Mouse (Mus musculus) embryo, embryonic 11.5 days (tissue): ENCODE measurements around the gene Slc43a2.
"Not testable (repeated sequence)": the region's sequence is repeated elsewhere in the genome, so short reads cannot be mapped to it uniquely, and the experiment has no call there.

Source experiments
- DNase-seq: peaks from one replicate; pipeline ENCODE4 v3.0.0-alpha.2; 2012; ENCODE audit warnings: low read depth, low spot score

The Slc43a2 gene

DNA sequence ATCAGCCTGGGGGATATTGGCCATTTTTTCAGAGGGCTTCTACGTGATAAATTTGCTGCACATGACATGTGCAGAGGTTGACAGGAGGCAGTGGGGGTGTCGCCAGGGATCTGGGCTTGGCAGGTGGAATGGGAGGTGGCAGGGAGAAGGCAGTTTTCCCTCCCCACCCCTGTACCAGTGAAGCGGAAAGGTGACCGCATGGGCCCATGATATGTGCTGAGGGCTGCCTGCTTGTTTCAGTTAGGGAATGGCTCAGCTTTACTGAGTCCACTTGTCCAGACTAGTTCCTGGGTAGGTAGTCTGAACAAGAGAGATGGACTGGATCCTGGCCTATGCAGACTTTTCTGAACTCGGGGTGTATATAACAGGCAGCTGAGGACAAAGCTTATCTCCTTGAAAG is 19.8 kb downstream of the Slc43a2 start:
- no peak for DNase-seq

DNA sequence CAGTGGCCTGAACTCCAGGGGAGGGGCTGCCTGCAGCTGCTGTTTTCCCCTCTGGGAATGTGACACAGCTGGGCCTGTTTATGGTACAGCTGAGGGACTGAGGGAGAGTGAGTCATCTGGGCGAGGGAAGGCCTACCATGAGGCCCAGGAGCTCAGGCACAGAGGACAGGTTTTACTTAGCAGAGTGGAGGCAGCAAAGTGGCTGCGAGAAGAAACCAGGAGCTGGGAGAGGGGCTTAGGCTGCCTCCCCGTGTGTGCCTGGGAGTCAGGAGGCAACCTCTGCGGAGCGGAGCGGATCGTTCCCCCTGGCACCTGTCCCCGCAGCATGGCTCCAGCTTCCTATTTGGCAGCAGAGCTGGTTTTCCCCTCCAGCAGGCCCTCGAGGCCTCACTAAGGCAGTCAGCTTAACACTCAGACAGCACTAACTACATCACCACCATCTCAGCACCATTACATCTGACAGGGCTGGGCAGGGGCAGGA is 20.5 kb downstream of the Slc43a2 start:
- no peak for DNase-seq

DNA sequence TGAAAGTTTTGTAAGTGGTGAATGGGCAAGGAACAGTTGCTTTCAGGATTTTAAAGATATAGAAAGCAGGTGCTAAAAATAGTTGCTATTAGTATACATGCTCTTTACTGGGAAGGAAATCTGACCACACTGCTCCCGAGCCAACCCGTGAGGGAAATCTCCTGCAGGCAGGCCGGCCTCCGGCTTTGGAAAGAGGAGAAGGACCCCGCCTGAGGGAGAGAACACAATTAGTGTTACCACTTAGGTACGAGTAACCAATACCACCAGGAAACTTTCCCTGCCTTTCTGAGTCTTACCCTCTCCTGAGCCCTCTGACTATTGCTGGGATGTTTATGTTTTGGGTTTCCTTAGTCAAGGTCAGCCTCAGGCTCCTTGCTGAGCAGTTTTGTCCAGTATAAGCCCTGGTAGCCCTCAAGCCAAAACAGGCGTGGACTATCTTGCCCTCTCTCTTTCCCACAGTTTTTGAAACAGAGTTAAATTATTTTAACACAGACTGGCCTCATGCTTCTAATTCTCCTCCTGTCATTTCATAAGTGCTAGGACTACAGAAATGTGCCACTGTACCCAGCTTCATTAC is 21.5 kb downstream of the Slc43a2 start:
- no peak for DNase-seq

DNA sequence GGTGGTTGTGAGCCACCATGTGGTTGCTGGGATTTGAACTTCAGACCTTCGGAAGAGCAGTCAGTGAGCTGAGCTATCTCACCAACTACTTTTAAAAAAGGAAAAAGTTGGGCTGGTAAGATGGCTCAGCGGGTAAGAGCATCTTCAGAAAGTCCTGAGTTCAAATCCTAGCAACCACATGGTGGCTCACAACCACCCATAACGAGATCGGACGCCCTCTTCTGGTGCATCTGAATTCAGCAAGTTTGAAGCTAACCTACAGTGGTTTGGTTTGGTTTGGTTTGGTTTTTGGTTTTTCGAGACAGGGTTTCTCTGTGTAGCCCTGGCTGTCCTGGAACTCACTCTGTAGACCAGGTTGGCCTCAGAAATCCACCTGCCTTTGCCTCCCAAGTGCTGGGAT is 24.5 kb downstream of the Slc43a2 start:
- not testable (repeated sequence) for DNase-seq

DNA sequence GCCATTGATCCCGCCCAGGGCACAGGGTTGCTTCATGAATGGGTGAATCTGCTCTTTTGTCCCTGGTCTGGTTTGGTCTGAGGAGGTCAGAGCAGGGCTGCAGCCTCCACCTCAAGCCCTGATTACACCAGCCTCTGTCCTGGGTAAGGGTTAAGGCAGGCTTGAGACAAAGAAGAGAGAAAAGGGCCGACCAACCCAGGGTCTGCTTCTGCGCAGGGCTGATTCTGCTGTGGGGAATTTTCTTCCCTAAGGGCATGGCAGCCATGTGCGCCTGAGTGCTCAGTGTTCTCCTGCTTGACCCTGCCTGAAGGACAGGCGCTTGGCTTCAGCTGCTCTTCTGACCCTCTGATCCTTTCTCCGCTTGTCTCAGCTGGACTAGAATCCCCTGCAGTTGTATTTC is 25.6 kb downstream of the Slc43a2 start:
- DNase-seq = no peak

DNA sequence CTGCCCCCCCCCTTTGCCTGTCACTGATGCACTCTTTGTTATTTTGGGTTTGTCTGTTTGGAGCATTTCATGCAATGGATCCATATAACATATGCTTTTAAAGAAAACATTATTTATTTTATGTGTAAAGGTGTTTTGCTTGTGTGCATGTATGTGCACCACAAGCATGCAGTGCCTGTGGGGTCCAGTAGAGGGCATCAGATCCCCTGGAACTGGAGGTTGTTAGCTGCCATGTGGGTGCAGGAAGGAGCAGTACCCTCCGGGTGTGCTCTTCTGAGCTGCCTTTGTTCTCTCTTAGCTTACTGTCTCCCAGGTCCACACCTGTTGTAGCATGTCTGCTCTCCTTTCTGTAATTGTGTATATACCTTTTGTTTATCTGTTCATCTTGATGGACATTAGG is 26.6 kb downstream of the Slc43a2 start:
- DNase-seq = no peak

DNA sequence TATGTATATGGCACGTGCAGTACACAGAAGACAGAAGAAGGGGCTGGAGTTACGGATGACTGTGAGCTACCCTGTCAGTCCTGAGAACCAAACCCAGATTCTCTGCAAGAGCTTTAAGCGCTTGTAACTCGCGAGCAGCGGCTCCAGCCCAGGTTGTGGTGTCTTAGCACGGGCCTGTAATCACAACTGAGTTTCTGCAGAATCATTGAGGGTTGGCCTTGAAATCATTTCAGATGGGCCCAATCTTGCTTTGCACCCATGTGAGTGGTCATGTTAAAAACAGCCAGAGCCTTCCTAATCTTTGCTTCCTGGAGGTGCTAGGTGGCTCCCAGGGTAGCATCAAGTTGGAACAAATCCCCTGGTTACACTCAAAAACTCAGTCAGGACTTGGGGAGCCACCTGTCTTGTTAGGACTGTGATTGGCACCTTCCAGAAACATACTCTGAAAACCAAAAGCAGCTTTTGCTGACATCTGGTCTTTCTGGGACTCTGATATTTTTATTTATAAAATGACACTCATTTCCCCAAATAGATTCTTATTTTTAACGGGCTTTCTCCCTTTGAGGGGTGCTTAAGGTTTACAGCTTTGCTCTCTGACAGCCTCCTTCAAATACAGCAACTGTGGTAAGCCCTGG is 28.5 kb downstream of the Slc43a2 start:
- DNase-seq = no peak

DNA sequence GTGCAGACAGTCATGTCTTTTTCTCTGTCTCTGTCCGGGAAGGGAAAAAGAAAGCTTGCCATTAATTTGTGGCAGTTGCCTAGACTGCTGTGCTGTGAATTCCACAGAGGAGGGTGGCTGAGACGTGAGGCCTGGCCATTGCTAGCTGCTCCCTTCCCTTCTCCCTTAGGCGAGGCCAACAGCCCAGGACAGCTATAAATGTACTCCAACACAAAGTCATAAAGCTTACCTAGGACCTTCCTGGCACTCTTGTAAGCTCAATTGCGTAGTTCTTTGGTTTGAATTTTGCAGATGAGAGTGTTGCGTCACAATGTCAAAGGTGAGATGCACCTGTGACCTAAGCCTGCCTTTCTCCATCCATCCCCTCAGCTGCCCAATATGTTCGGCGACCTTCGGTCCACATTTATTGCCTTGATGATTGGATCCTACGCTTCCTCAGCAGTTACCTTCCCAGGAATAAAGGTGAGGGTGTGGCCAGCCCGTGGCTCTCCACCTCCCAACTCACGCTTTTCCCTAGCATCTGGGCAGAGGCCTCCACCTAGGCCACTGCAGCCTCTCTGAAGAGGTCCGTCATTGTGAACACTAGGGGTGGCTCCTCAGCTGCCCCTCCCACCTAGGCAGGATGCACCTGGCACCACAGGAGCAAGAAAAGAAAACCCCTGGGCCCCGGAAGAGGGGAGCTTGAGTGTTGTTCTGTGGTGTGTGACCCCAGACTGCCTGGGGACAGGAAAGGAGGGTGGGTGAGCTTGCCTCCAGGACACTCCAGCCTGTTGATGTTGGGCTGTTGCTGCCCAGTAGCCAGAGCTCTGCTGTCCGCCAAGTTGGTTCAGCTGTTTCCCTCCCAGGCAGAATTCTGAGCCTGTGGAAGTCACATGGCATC is 29.3 kb downstream of the Slc43a2 start:
- DNase-seq = no peak

DNA sequence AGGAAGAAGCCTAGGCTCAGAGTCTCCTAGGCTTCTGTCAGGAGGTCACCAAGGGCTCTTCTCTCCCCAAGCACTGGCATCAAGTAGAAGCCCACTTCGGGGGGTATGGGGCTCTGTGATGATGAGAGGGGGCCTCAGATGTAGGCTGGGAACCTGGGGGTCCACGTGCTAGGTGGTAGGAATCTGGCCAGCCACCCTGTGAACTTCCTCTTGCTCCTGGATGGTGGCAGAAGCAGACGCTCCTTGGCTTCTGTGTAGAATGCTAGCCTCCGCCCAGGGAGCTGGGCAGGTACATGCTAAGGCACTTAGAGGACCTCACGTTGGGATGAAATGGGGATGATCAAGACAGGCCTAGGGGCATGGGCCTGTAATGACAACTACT is 29.9 kb downstream of the Slc43a2 start:
- DNase-seq = no peak

DNA sequence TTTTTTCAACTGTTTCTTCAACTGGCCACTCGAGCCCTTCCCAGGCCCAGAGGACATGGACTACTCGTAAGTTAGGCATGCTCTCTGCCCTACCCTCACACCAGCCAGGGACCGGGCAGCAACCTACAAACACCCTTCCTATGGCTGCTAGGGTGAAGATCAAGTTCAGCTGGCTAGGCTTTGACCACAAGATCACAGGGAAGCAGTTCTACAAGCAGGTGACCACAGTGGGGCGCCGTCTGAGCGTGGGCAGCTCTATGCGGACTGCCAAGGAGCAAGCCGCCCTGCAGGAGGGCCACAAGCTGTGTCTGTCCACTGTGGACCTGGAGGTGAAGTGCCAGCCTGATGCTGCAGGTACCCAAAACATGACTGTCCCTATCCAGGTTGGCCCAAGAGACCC is 31.3 kb downstream of the Slc43a2 start:
- no peak for DNase-seq

DNA sequence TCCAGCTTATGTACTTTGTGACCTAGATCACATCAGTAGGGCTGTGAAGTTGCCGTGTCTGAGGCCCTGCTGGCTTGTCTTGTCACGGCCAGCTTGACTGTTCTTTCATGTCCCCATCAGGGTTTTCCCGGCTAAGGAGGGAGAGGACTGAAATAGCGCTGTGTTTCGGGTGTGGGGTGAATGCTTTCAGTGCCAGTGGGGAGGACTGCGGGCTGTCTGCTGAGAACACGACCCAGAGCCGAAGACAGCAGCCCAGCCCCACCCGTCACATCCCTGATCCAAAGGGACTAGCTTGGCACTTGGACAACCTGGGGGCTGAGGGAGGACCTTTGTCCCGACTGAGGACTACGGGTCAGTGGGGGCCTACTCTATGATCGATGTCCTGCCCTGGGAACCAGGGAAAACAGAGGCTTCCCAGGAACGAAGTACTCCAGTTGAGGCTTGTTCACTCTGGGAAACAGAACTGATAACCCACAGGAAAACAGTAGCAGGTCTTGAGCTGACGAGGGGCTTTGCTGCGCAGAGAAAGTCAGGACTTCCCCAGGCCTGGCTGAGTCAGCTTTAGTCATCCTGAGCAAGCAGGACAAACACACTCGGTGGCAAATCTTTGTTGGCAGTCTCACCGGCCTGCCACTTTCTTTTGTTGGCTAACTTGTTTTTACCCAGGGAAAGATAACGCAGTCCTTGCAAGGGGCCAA is 32.5 kb downstream of the Slc43a2 start:
- no peak for DNase-seq

DNA sequence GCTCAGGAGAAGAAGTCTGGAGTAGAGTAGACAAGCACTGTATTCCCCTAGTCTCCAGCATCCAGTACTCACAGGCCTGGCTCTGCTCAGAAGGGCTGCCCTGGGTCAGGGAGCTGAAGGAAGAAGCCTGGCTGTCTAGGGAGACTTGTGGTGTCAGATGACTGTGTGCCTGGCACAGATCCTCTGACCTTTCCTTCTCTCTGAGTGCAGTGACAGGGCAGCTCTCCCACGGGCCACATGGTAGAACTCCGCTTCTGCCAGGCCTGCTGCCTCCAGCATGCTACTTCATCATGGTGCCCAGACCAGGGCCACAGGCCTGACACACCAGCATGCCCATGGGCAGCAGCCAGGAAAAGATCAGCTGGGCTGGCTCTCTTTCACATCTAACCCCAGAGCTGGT is 34.4 kb downstream of the Slc43a2 start:
- DNase-seq = no peak

DNA sequence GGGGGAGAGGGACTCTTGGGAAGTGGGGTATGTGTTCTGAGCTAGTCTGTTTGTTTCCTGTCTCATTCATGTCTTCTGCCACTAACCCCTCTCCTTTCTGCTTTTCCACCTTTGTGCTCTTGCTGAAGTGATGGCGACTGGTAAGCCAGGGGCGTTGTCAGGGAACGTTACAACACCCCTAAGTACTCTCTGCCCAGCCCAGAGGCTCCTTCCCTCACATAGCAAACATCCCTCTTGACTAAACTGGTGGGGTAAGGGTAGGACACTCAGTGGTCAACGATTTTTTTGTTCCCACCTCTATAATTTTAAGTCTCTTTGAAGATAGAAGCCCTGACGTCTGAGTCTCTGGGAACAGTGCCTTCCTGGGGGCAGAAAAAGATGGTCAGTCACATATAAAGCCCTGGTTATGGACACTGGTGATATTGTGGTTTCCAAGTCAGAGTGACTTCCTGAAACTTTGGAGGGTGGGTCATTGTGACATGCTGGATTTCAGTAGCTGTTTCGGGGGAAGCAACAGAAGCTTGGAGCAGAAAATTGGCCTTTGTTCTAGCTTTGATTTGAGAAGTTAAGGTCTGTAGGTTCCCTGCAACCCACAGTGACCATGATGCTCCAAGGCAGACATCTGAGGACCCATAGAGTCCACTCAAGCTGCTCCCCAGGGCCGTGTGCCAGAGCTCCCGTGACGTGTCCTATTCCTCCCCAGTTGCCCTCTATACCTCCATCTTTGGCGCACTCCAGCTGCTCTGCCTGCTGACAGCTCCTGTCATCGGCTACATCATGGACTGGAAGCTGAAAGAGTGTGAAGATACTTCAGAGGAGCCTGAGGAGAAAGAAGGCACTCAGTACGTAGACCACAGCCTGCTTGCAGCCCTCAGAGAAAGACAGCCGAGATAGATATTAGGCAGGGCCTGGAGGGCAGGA is 35.0 kb downstream of the Slc43a2 start:
- no peak for DNase-seq

DNA sequence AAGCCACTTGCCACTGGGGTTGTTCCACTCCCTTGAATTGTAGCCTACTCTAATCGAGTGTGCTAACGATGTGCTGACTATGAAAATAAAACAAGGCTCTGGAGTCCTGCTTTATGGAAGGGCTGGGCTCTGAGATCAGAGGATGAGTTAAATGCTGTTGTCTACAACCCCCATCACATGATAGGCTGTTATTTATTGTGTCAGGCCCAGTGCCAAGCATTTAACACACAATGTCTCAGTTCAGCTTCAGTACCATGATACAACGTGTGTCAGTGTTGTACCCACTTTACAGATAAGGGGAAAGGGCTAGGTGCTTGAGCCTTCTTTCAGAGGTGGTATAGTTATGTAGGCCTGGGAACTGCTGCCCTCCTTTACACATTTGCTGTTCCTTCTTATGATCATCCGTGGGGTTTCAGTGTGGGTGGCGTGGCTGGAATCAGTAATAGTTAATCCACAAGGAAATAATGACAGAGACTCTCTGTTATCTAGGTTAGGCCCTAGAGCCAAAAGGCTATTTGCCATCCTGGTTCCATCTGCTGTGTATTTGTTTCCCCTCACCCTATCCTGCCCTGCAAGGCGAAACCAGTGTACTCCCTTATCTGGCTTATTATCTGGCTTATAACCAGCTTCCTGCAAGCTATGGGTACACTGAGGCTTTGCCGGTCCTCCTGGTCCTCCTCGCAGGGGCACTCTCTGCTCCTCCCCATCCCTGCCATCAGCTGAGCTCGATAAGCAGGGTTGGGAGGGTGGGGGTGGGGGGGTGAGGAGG is 36.0 kb downstream of the Slc43a2 start:
- DNase-seq = no peak

DNA sequence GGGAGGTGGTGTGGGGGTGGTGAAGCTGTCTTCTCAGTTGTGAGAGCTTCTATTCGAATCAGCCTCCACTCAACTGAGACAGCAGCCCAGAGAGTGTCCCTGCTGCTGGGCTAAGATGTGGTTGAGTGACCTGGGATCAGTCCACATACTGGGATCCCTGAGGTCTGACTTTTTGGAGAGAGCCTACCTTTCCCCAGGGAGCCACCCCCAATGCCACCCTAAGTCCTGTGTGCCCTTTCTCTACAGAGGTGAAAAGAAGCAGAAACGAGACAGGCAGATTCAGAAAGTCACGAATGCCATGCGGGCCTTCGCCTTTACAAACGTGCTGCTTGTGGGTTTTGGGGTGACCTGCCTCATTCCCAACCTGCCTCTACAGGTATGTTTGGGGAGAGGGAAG is 36.6 kb downstream of the Slc43a2 start:
- DNase-seq = no peak

DNA sequence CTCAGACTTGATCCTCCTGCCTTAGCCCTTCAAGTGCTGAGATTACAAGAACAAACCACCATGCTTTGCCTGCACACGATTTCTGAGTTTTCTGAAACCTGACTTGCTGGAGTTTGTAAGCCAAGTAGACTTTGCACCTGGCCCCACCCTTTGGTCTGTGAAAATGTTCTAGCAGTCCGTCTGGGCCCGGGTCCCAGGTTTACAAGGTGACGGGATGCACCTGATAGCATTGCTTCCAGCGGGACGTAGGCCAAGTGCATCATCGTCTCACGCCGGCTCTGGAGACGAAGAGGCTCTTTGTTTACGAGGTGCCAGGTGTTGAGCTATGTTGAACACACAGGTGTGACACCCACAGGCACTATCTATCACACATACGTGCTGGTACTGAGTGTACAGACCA is 37.5 kb downstream of the Slc43a2 start:
- no peak for DNase-seq

DNA sequence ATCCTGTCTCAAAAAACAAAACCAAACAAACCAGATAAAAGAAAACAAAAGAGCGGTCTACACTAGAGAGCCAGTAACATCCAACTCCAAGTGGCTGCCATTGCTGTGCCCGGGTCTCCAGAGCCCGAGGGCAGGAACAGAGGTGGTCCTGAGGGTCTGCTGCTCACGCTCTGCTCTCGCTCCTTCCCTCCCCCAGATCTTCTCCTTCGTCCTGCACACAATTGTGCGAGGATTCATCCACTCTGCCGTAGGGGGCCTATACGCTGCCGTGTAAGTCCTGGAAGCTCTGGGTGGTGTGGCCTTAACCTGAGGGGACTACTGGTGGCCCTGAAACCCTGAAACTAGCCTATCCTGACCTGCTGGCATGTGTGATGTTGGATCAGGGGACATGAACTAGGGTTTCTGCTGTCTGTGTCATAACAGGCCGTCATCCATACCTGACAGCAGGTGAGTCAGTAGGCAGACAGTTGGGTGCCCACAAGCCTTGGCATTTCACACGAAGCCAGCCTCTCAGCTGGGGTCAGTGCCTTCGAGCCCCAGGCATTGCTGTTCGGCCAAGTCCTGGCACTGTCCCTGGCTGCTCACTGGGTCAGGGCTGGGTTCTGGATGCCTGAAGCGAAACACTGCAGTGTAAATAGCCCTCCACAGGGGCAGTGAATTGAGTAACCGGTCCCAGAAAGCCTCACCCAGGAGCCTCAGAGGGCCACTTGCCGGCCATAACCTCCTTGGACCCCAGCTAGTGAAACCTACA is 39.1 kb downstream of the Slc43a2 start:
- no peak for DNase-seq

DNA sequence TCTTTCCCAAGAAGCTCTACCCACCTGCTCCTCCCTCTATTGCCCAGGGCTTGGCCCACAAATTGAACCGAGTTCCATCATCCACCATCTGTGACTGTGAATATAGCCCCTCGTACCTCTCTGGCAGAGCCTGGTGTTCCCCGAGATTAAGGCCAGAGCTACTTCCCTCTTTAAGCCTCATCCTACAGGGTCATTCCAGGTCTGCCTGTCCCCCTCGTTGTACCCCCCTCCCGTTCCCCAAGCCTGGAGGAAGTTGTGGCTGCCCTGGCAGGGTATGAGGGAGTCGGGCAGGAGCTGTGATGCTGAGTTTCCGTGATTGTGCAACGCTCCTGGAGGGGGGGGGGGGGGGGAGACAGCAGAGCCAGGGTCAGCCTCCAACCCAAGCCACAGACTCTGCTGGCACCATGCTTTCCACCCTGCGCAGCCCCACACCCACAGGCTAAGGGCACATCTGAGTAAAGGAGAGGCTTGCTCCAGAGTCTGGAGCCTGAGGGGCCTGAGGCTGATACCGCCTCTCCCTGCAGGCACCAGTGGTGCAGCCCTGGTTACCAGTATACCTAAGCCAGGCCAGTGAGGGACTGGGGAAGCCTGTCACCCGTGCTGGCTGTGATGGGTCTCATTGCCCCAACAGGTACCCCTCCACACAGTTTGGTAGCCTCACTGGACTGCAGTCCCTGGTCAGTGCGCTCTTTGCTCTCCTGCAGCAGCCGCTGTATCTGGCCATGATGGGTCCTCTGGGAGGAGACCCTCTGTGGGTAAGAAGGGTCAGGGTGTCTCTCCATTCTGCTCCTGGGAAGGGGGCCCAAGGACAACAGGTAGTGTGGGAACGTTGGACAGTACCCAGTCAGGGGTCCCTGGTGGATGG is 39.9 kb downstream of the Slc43a2 start:
- DNase-seq = no peak
